Mouse (Mus musculus) left cerebral cortex, adult 18-20 months (tissue): ENCODE data around the gene Neurl1a. TPM values are rescaled to one million over a fixed set of nuclear protein-coding genes. Genes with fewer than 3 reads are reported as not detected.

Experiments
- DNase-seq, 2 experiments: peaks; one replicate each; pipeline ENCODE4 v3.0.0; 2021 to 2022; ENCODE audit warnings: low spot score in 2 of 2, mixed read lengths in 1 of 2
- microRNA-seq, 2 experiments: library from miRNA; unstranded; fragments of <30 nt; microRNA quantifications; one replicate each; pipeline ENCODE4 v1.2.0; 2021
- total RNA-seq, 2 experiments: library from RNA; stranded (reverse); gene quantifications; 2 replicates each; pipeline ENCODE4 v1.2.3; 2021

Gene Neurl1a
- total RNA-seq, 2 experiments from 2014 or later, result 183 to 194 TPM

GRCm38 (mm10) chr19:47282050-47282454 is 103.4 kb downstream of the Neurl1a start:
- DNase-seq, result no peak

- DNase-seq, result no peak
Observed at GRCm38 (mm10) chr19:47282688-47283215, 104.1 kb downstream of the Neurl1a start.

DNA sequence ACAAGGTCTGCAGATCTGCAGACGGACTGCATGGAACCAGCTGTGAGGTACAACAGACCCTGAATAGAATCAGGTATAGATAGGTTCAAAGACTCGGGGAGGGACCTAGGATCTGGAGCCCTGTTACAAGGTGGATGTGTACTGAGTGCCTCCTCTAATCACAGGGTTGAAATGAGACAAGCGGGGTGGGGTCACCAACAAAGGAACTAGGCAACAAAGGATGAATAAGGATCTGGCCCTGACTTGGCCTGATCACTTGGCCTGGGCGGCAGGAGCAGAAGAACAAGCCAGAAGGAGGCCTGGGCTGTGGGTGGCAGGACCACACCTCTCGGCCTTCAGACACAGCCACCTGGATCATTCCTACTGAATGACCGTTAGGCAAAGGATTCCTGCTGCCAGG is 107.0 kb downstream of the Neurl1a start:
- no peak for DNase-seq

DNA sequence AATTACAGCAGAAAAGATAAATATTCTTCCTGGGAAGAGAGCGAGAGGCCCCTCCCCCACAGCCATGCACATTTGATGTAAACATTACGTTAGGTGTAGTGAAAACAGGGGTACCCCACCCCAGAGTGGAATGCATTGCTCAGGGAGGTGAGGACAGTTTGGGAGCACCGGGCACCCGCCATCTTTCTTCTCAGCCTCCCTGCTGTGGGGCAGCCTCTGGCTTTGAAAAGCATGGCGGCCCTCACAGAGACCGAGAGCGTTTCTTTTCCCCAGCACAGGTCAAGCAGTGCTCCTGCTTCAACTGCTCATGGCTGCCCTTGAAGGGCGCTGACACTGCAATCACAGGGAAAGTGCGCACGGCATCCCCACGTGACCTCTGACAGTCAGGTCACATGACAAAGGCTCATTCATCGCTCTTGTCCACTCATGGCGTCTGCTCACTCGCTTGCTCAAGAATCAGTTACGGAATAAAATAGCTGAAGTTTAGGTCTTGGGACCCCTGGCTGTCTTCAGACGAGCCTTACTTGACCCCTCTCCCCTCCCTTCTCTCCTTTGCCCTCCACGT is 108.3 kb downstream of the Neurl1a start:
- no peak for DNase-seq

GRCm38 (mm10) chr19:47291307-47292080 is 112.9 kb downstream of the Neurl1a start:
- DNase-seq, result no peak

GRCm38 (mm10) chr19:47292451-47292951 is 113.9 kb downstream of the Neurl1a start:
- DNase-seq, result peak in 1 of 2 experiments; percentile 28

- no peak for DNase-seq
Observed at GRCm38 (mm10) chr19:47298100-47298499, 119.5 kb downstream of the Neurl1a start.

- no peak for DNase-seq
Observed at GRCm38 (mm10) chr19:47301303-47302190, 122.9 kb downstream of the Neurl1a start.

- no peak for DNase-seq
Observed at GRCm38 (mm10) chr19:47302191-47302852, 123.7 kb downstream of the Neurl1a start.

DNA sequence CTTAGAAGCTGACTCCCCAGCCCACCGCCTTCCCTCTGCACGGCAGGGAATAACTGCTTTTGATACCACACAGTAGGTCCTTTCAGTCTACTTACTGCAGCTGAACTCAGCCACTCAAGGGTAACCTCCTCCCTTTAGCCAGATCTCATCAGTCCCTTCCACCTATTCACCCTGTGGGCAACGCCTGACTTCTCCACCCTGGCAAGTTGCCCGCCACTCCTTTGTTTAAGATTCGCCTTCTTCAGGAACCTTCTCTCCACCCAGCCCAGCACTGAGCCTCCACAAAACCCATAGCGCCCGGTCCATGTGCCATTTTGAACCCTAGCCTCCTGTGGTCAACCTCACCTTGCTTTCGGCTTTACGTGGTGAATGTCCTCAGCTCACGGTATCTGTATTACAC is 124.5 kb downstream of the Neurl1a start:
- no peak for DNase-seq

DNA sequence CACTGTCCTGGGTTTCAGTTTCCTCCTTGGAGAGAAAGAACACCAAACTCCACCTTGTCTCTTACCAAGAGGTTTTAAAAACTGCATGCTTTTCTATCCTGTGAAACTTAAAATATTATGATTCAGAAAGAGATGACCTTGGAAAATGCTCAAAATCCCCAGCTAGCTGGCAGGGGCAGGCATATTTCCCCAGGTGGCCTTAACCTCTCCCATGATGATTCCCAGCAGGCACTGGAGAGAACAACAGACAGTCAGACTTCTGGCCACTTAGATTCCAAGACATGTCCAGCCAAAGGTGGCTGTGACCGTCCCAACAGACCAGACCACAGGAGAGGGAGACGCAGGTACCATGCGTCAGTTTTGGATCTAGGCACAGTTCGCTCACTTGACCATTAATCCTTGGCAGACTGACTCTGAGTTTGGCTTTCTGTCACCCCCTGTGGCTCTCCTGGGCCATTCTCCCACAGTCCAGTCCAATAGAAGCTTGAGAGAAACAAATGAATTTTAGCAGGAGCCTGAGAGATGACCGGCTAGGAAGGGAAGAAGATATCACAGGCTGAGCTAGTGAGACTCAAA is 125.6 kb downstream of the Neurl1a start:
- DNase-seq, result no peak

DNA sequence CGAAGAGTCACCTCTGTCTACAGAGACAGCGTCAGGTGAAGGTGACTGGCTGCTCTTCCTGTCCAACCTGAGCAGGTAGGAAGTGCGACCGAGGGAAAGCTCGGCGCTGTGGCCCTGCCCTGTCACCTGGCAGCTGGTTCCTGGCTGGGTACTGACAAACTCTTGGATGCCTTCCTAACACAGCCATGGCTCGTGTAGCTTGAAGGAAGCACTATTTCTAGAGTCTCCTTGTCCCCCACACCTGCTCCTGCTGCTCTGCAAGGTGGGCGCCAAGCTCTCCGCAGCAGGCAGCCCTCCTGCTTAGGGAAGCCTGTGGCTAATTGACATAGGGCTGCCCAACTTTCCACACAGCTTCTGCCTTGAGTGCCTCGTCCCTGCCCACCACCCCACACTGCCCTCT is 126.8 kb downstream of the Neurl1a start:
- DNase-seq, result no peak

GRCm38 (mm10) chr19:47306128-47306916 is 127.7 kb downstream of the Neurl1a start:
- no peak for DNase-seq

DNA sequence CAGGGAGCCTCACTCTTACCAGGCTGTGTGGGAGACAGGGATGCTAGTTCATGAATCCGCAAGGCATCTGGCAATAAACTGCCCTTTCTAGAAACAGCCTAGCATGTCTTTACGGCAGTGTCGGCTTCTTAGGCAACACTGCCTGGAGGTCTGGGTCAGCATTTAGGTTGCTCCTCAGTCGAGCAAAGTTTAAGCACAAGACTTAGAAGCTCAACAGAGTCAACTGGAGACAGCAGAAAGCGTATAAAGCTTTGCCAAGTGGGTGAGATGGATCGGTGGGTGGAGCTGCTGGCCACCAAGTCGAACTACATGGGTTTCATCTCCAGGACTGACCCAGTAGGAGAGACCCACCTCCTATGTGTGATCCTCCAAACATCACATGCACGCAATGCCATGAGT is 128.3 kb downstream of the Neurl1a start:
- DNase-seq, result no peak

Small RNAs within 50 kb of the gene (microRNA-seq; reads per million reads assigned to microRNA genes)
- 0.21 to 0.75 reads per million in 2 experiments for gene Mir6995

Other genes with a start within 250 kb of the Neurl1a start
- 100 to 1,000 TPM; 208 to 220 TPM for gene Ina, start 164.1 kb upstream of the Neurl1a start, total RNA-seq
- gene Nt5c2, start 163.7 kb upstream of the Neurl1a start, total RNA-seq, result 10 to 100 TPM; 78.9 to 82.6 TPM
- gene Pcgf6, start 127.9 kb upstream of the Neurl1a start, total RNA-seq, result 10 to 100 TPM; 17.3 to 19.0 TPM
- 1 to 10 TPM; 6.4 to 6.9 TPM for gene Taf5, start 111.1 kb upstream of the Neurl1a start, total RNA-seq
- gene Usmg5, start 88.2 kb upstream of the Neurl1a start, total RNA-seq, result 100 to 1,000 TPM; 757 to 769 TPM
- gene Pdcd11, start 88.1 kb upstream of the Neurl1a start, total RNA-seq, result 10 to 100 TPM; 15.3 to 16.3 TPM
- gene Calhm2, start 40.5 kb upstream of the Neurl1a start, total RNA-seq, result 1 to 10 TPM; 8.2 to 9.5 TPM
- not detected for gene Calhm1, start 34.6 kb upstream of the Neurl1a start, total RNA-seq
- gene Calhm3, start 21.1 kb upstream of the Neurl1a start, total RNA-seq, result not detected